Mouse (Mus musculus): ENCODE measurements around the gene Gm10718. TPM values are rescaled to one million over a fixed set of nuclear protein-coding genes. Genes with fewer than 3 reads are reported as not detected.
A peak's percentile ranks its signal among the peaks of the same experiment; 100 is the strongest.
"Not testable (repeated sequence)": the region's sequence is repeated elsewhere in the genome, so short reads cannot be mapped to it uniquely, and the experiment has no call there.

Gene Gm10718
- polyA plus RNA-seq, 1 experiment from 2014 or later = 0.95 TPM

DNA sequence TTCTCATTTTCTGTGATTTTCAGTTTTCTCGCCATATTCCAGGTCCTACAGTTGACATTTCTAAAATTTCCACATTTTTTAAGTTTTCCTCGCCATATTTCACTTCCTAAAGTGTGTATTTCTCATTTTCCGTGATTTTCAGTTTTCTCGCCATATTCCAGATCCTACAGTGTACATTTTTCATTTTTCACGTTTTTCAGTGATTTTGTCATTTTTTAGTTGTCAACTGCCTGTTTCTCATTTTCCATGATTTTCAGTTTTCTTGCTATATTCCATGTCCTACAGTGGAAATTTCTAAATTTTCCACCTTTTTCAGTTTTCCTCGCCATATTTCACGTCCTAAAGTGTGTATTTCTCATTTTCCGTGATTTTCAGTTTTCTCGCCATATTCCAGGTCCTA, 16.1 kb upstream of the Gm10718 start:
- not testable (repeated sequence) for H3K9ac ChIP-seq (ENCODE audit: low read length); ATAC-seq (ENCODE audit: insufficient number of reproducible peaks, insufficient read depth, low FRiP score, low read depth); H3K4me1 ChIP-seq (ENCODE audit: control insufficient read depth in 2 of 2, insufficient read depth in 2 of 2, low read length in 2 of 2); H3K36me3 ChIP-seq (ENCODE audit: control insufficient read depth, insufficient read depth, low read length); H3K9me3 ChIP-seq (ENCODE audit: control insufficient read depth, low read length); H3K4me2 ChIP-seq (ENCODE audit: low read length); H3K4me3 ChIP-seq (ENCODE audit: control insufficient read depth in 1 of 2, insufficient read depth in 1 of 2, low read depth in 1 of 2, low read length in 2 of 2); H3K27me3 ChIP-seq (ENCODE audit: control insufficient read depth, insufficient read depth, low read length); H3K27ac ChIP-seq (replicated peaks in 1 of 2; ENCODE audit: control insufficient read depth in 1 of 2, insufficient read depth in 1 of 2, low read depth in 2 of 2, low read length in 2 of 2)
- WGBS = 73% methylated on average over 7 of the region's 9 CpGs

DNA sequence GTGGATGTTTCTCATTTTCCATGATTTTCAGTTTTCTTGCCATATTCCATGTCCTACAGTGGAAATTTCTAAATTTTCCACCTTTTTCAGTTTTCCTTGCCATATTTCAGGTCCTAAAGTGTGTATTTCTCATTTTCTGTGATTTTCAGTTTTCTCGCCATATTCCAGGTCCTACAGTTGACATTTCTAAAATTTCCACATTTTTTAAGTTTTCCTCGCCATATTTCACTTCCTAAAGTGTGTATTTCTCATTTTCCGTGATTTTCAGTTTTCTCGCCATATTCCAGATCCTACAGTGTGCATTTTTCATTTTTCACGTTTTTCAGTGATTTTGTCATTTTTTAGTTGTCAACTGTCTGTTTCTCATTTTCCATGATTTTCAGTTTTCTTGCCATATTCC, 14.0 kb upstream of the Gm10718 start:
- not testable (repeated sequence) for H3K4me2 ChIP-seq (ENCODE audit: low read length); H3K27ac ChIP-seq (replicated peaks in 1 of 2; ENCODE audit: control insufficient read depth in 1 of 2, insufficient read depth in 1 of 2, low read depth in 2 of 2, low read length in 2 of 2); H3K36me3 ChIP-seq (ENCODE audit: control insufficient read depth, insufficient read depth, low read length); H3K4me1 ChIP-seq (ENCODE audit: control insufficient read depth in 2 of 2, insufficient read depth in 2 of 2, low read length in 2 of 2); H3K4me3 ChIP-seq (ENCODE audit: control insufficient read depth in 1 of 2, insufficient read depth in 1 of 2, low read depth in 1 of 2, low read length in 2 of 2); H3K9me3 ChIP-seq (ENCODE audit: control insufficient read depth, low read length); H3K9ac ChIP-seq (ENCODE audit: low read length); H3K27me3 ChIP-seq (ENCODE audit: control insufficient read depth, insufficient read depth, low read length)
- WGBS = no CpG with 5 or more reads among the region's 5 CpGs
- peak; percentile 23; the same call in 1 of the 2 replicates for ATAC-seq (ENCODE audit: insufficient number of reproducible peaks, insufficient read depth, low FRiP score, low read depth)

DNA sequence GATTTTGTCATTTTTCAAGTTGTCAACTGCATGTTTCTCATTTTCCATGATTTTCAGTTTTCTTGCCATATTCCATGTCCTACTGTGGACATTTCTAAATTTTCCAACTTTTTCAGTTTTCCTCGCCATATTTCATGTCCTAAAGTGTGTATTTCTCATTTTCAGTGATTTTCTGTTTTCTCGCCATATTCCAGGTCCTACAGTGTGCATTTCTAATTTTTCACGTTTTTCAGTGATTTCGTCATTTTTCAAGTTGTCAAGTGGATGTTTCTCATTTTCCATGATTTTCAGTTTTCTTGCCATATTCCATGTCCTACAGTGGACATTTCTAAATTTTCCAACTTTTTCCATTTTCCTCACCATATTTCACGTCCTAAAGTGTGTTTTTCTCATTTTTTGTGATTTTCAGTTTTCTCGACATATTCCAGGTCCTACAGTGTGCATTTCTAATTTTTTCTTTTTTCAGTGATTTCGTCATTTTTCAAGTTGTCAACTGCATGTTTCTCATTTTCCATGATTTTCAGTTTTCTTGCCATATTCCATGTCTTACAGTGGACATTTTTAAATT, 11.2 kb upstream of the Gm10718 start:
- not testable (repeated sequence) for H3K4me3 ChIP-seq (ENCODE audit: control insufficient read depth in 1 of 2, insufficient read depth in 1 of 2, low read depth in 1 of 2, low read length in 2 of 2); ATAC-seq (ENCODE audit: insufficient number of reproducible peaks, insufficient read depth, low FRiP score, low read depth); H3K27ac ChIP-seq (replicated peaks in 1 of 2; ENCODE audit: control insufficient read depth in 1 of 2, insufficient read depth in 1 of 2, low read depth in 2 of 2, low read length in 2 of 2); H3K4me2 ChIP-seq (ENCODE audit: low read length); H3K4me1 ChIP-seq (ENCODE audit: control insufficient read depth in 2 of 2, insufficient read depth in 2 of 2, low read length in 2 of 2); H3K9me3 ChIP-seq (ENCODE audit: control insufficient read depth, low read length); H3K27me3 ChIP-seq (ENCODE audit: control insufficient read depth, insufficient read depth, low read length); H3K36me3 ChIP-seq (ENCODE audit: control insufficient read depth, insufficient read depth, low read length); H3K9ac ChIP-seq (ENCODE audit: low read length)
- WGBS = 75% methylated on average over 2 of the region's 7 CpGs

DNA sequence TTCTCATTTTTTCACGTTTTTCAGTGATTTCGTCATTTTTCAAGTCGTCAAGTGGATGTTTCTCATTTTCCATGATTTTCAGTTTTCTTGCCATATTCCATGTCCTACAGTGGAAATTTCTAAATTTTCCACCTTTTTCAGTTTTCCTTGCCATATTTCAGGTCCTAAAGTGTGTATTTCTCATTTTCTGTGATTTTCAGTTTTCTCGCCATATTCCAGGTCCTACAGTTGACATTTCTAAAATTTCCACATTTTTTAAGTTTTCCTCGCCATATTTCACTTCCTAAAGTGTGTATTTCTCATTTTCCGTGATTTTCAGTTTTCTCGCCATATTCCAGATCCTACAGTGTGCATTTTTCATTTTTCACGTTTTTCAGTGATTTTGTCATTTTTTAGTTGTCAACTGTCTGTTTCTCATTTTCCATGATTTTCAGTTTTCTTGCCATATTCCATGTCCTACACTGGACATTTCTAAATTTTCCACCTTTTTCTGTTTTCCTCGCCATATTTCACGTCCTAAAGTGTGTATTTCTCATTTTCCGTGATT, 10.5 kb upstream of the Gm10718 start, which contains the start of gene Gm10721:
TSS of gene Gm10721 (plus strand) at position 408 of the 547 bp plus-strand sequence.
- H3K27me3 ChIP-seq (ENCODE audit: control insufficient read depth, insufficient read depth, low read length); H3K4me1 ChIP-seq (ENCODE audit: control insufficient read depth in 2 of 2, insufficient read depth in 2 of 2, low read length in 2 of 2); H3K9me3 ChIP-seq (ENCODE audit: control insufficient read depth, low read length); H3K27ac ChIP-seq (replicated peaks in 1 of 2; ENCODE audit: control insufficient read depth in 1 of 2, insufficient read depth in 1 of 2, low read depth in 2 of 2, low read length in 2 of 2); H3K9ac ChIP-seq (ENCODE audit: low read length); H3K36me3 ChIP-seq (ENCODE audit: control insufficient read depth, insufficient read depth, low read length); H3K4me2 ChIP-seq (ENCODE audit: low read length); H3K4me3 ChIP-seq (ENCODE audit: control insufficient read depth in 1 of 2, insufficient read depth in 1 of 2, low read depth in 1 of 2, low read length in 2 of 2): not testable (repeated sequence)
- peak; percentile 53 for ATAC-seq (ENCODE audit: insufficient number of reproducible peaks, insufficient read depth, low FRiP score, low read depth)
- WGBS = no CpG with 5 or more reads among the region's 11 CpGs

DNA sequence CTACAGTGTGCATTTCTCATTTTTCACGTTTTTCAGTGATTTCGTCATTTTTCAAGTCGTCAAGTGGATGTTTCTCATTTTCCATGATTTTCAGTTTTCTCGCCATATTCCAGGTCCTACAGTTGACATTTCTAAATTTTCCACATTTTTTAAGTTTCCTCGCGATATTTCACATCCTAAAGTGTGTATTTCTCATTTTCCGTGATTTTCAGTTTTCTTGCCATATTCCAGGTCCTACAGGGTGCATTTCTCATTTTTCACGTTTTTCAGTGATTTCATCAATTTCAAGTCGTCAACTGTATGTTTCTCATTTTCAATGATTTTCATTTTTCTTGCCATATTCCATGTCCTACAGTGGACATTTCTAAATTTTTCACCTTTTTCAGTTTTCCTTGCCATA, 8.0 kb upstream of the Gm10718 start, which contains the start of gene Gm10720:
TSS of gene Gm10720 (plus strand) at position 301 of the 400 bp plus-strand sequence.
- ATAC-seq (ENCODE audit: insufficient number of reproducible peaks, insufficient read depth, low FRiP score, low read depth); H3K4me1 ChIP-seq (ENCODE audit: control insufficient read depth in 2 of 2, insufficient read depth in 2 of 2, low read length in 2 of 2); H3K27me3 ChIP-seq (ENCODE audit: control insufficient read depth, insufficient read depth, low read length); H3K36me3 ChIP-seq (ENCODE audit: control insufficient read depth, insufficient read depth, low read length); H3K4me2 ChIP-seq (ENCODE audit: low read length); H3K9me3 ChIP-seq (ENCODE audit: control insufficient read depth, low read length); H3K27ac ChIP-seq (replicated peaks in 1 of 2; ENCODE audit: control insufficient read depth in 1 of 2, insufficient read depth in 1 of 2, low read depth in 2 of 2, low read length in 2 of 2); H3K9ac ChIP-seq (ENCODE audit: low read length); H3K4me3 ChIP-seq (ENCODE audit: control insufficient read depth in 1 of 2, insufficient read depth in 1 of 2, low read depth in 1 of 2, low read length in 2 of 2): not testable (repeated sequence)
- WGBS = 55% methylated on average over 4 of the region's 9 CpGs

DNA sequence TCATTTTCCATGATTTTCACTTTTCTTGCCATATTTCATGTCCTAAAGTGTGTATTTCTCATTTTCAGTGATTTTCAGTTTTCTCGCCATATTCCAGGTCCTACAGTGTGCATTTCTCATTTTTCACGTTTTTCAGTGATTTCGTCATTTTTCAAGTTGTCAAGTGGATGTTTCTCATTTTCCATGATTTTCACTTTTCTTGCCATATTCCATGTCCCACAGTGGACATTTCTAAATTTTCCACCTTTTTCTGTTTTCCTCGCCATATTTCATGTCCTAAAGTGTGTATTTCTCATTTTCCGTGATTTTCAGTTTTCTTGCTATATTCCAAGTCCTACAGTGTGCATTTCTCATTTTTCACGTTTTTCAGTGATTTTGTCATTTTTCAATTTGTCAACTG, 7.5 kb upstream of the Gm10718 start:
- not testable (repeated sequence) for ATAC-seq (ENCODE audit: insufficient number of reproducible peaks, insufficient read depth, low FRiP score, low read depth); H3K27me3 ChIP-seq (ENCODE audit: control insufficient read depth, insufficient read depth, low read length); H3K9ac ChIP-seq (ENCODE audit: low read length)

DNA sequence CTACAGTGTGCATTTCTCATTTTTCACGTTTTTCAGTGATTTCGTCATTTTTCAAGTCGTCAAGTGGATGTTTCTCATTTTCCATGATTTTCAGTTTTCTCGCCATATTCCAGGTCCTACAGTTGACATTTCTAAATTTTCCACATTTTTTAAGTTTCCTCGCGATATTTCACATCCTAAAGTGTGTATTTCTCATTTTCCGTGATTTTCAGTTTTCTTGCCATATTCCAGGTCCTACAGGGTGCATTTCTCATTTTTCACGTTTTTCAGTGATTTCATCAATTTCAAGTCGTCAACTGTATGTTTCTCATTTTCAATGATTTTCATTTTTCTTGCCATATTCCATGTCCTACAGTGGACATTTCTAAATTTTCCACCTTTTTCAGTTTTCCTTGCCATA, 6.2 kb upstream of the Gm10718 start, which contains the start of gene Gm10719:
TSS of gene Gm10719 (plus strand) at position 301 of the 400 bp plus-strand sequence.
- H3K4me1 ChIP-seq (ENCODE audit: control insufficient read depth in 2 of 2, insufficient read depth in 2 of 2, low read length in 2 of 2); H3K27ac ChIP-seq (replicated peaks in 1 of 2; ENCODE audit: control insufficient read depth in 1 of 2, insufficient read depth in 1 of 2, low read depth in 2 of 2, low read length in 2 of 2); ATAC-seq (ENCODE audit: insufficient number of reproducible peaks, insufficient read depth, low FRiP score, low read depth); H3K27me3 ChIP-seq (ENCODE audit: control insufficient read depth, insufficient read depth, low read length); H3K4me2 ChIP-seq (ENCODE audit: low read length); H3K9ac ChIP-seq (ENCODE audit: low read length); H3K9me3 ChIP-seq (ENCODE audit: control insufficient read depth, low read length); H3K36me3 ChIP-seq (ENCODE audit: control insufficient read depth, insufficient read depth, low read length); H3K4me3 ChIP-seq (ENCODE audit: control insufficient read depth in 1 of 2, insufficient read depth in 1 of 2, low read depth in 1 of 2, low read length in 2 of 2): not testable (repeated sequence)
- no CpG with 5 or more reads among the region's 9 CpGs for WGBS

More for the DNA sequence above, 7.5 kb upstream of the Gm10718 start:
- not testable (repeated sequence) for H3K4me3 ChIP-seq (ENCODE audit: control insufficient read depth in 1 of 2, insufficient read depth in 1 of 2, low read depth in 1 of 2, low read length in 2 of 2); H3K4me2 ChIP-seq (ENCODE audit: low read length); H3K4me1 ChIP-seq (ENCODE audit: control insufficient read depth in 2 of 2, insufficient read depth in 2 of 2, low read length in 2 of 2); H3K27ac ChIP-seq (replicated peaks in 1 of 2; ENCODE audit: control insufficient read depth in 1 of 2, insufficient read depth in 1 of 2, low read depth in 2 of 2, low read length in 2 of 2); H3K36me3 ChIP-seq (ENCODE audit: control insufficient read depth, insufficient read depth, low read length); H3K9me3 ChIP-seq (ENCODE audit: control insufficient read depth, low read length)
- WGBS = 71% methylated on average over 4 of the region's 6 CpGs

DNA sequence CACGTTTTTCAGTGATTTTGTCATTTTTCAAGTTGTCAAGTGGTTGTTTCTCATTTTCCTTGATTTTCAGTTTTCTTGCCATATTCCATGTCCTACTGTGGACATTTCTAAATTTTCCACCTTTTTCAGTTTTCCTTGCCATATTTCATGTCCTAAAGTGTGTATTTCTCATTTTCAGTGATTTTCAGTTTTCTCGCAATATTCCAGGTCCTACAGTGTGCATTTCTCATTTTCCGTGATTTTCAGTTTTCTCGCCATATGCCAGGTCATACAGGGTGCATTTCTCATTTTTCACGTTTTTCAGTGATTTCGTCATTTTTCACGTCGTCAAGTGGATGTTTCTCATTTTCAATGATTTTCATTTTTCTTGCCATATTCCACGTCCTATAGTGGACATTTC, 4.4 kb upstream of the Gm10718 start:
- not testable (repeated sequence) for H3K27ac ChIP-seq (replicated peaks in 1 of 2; ENCODE audit: control insufficient read depth in 1 of 2, insufficient read depth in 1 of 2, low read depth in 2 of 2, low read length in 2 of 2); H3K36me3 ChIP-seq (ENCODE audit: control insufficient read depth, insufficient read depth, low read length); H3K9me3 ChIP-seq (ENCODE audit: control insufficient read depth, low read length); H3K4me2 ChIP-seq (ENCODE audit: low read length); H3K4me3 ChIP-seq (ENCODE audit: control insufficient read depth in 1 of 2, insufficient read depth in 1 of 2, low read depth in 1 of 2, low read length in 2 of 2); ATAC-seq (ENCODE audit: insufficient number of reproducible peaks, insufficient read depth, low FRiP score, low read depth); H3K9ac ChIP-seq (ENCODE audit: low read length); H3K4me1 ChIP-seq (ENCODE audit: control insufficient read depth in 2 of 2, insufficient read depth in 2 of 2, low read length in 2 of 2); H3K27me3 ChIP-seq (ENCODE audit: control insufficient read depth, insufficient read depth, low read length)
- WGBS = 62% methylated on average over 9 of the region's 9 CpGs

Measured in heart, embryonic 14.5 days (tissue).